Mouse (Mus musculus) liver, embryonic 14.5 days (tissue): ENCODE results near the gene Sult5a1. TPM values are rescaled to one million over a fixed set of nuclear protein-coding genes. Genes with fewer than 3 reads are reported as not detected.
A peak's percentile ranks its signal among the peaks of the same experiment; 100 is the strongest.
"Not testable (repeated sequence)": the region's sequence is repeated elsewhere in the genome, so short reads cannot be mapped to it uniquely, and the experiment has no call there.

Experiments used
- ATAC-seq: fragments of 200-750 bp; cut with Nextera tagmentation; 2 replicates; pipeline ENCODE4 v1.8.0; 2017; ENCODE audit warnings: moderate number of reproducible peaks, mild to moderate bottlenecking, moderate library complexity; ENCODE audit not compliant: insufficient read depth
- DNase-seq, 3 experiments: peaks; one replicate each; pipeline ENCODE4 v3.0.0-alpha.2; 2012 to 2013; ENCODE audit warnings: low read depth in 3 of 3, low spot score in 3 of 3
- H3K27ac ChIP-seq: fragments of 300-500 bp; sonication (generic); 2 replicates; pipeline ENCODE4 v1.5.1; 2014; ENCODE audit warnings: moderate library complexity, mild to moderate bottlenecking, control low read depth, inconsistent platforms
- H3K27me3 ChIP-seq: fragments of 300-500 bp; sonication (generic); 2 replicates; pipeline ENCODE4 v1.6.1; 2014; ENCODE audit warnings: mild to moderate bottlenecking, low read length, moderate library complexity; ENCODE audit not compliant: control insufficient read depth, insufficient read depth
- H3K36me3 ChIP-seq: fragments of 300-500 bp; sonication (generic); replicated peaks from 2 replicates; pipeline ENCODE4 v1.6.1; 2014; ENCODE audit warnings: low read depth; ENCODE audit not compliant: control insufficient read depth, insufficient read depth
- H3K4me1 ChIP-seq, 2 experiments: fragments of 200-500 bp in 1 of 2; fragments of 300-500 bp in 1 of 2; sonication (generic) in 1 of 2; replicated peaks; 2 replicates each; pipeline ENCODE4 v1.6.1; 2012 to 2014; ENCODE audit warnings: antibody characterized with exemption in 1 of 2, inconsistent platforms in 1 of 2, low read length in 1 of 2; ENCODE audit not compliant: control insufficient read depth in 2 of 2, insufficient read depth in 2 of 2
- H3K4me2 ChIP-seq: fragments of 300-500 bp; sonication (generic); 2 replicates; pipeline ENCODE4 v1.6.1; 2014; ENCODE audit warnings: low read depth, mild to moderate bottlenecking, control low read depth, moderate library complexity
- H3K4me3 ChIP-seq, 2 experiments: fragments of 200-500 bp in 1 of 2; fragments of 300-500 bp in 1 of 2; sonication (generic) in 1 of 2; 2 replicates each; pipeline ENCODE4 v1.5.1; 2012 to 2014; ENCODE audit warnings: low read depth in 2 of 2, low read length in 2 of 2, mild to moderate bottlenecking in 2 of 2, control low read depth in 1 of 2, inconsistent platforms in 1 of 2, moderate library complexity in 1 of 2; ENCODE audit not compliant: insufficient read depth in 1 of 2
- H3K9ac ChIP-seq: fragments of 300-500 bp; sonication (generic); replicated peaks from 2 replicates; pipeline ENCODE4 v1.6.1; 2014; ENCODE audit warnings: mild to moderate bottlenecking, control low read depth, moderate library complexity
- H3K9me3 ChIP-seq: fragments of 300-500 bp; sonication (generic); 2 replicates; pipeline ENCODE4 v1.6.1; 2016; ENCODE audit warnings: low read length, mixed read lengths; ENCODE audit not compliant: control insufficient read depth
- CTCF ChIP-seq: IDR thresholded peaks from 2 replicates; pipeline ENCODE4 v1.5.1; 2016; ENCODE audit warnings: antibody characterized with exemption, low read depth, control low read depth
- EP300 ChIP-seq: IDR thresholded peaks from 2 replicates; pipeline ENCODE4 v1.6.1; 2016; ENCODE audit warnings: antibody characterized with exemption, low read depth
- WGBS: fragments of 180-500 bp; shearing (Covaris S2); extraction: QIAGEN DNeasy Blood & Tissue Kit; methylation state at CpG from one replicate; pipeline ENCODE4 v1.1.7; 2014; ENCODE audit not compliant: insufficient replicate concordance; 5-methylcytosine and 5-hydroxymethylcytosine counted together
- polyA plus RNA-seq, 2 experiments: library from polyadenylated mRNA; depleted of rRNA in 1 of 2; stranded (reverse) in 1 of 2; unstranded in 1 of 2; fragments of >200 nt; fragmentation: Nextera tagmentation in 1 of 2; extraction: Ambion mirVana in 1 of 2; gene quantifications; 2 replicates each; pipeline versions ENCODE4 v1.2.1 to v1.2.3; 2012 to 2014

Sult5a1 gene
- 0.75 and 1.1 TPM in 2 replicates for polyA plus RNA-seq (2012; rRNA removed)
- 0.69 and 0.91 TPM in 2 replicates for polyA plus RNA-seq (2014; fragmentation: Nextera tagmentation; extraction: Ambion mirVana)

DNA sequence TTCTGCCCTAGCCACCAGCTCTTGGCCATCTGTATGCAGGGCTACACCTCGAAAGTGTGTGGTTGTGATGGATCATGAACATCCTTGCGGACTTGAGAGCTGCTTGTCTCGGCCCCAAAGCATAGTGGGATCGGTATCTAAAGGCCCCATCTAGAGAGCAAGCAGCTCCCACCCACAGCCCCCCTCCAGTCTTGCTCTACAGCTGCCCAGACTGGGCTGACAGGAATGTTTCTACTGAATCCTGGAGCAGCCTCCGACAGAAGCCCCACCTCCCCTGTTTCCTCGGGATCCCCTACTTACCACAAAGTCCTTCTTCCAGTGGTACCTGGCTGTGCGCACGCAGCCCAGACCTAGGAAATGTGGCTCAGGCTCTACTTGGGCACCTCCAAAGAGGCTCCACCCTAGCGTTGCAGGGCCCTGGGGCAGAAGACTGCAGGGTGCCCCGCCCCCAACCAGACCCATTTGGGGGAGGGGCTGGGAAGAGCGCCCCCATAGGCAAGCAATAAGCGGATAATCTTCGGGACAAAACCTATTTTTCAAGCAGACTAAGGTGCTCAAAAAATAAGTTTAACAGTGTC, at the start of gene Sult5a1:
Gene Sult5a1 (minus strand): TSS at position 428 of the 578 bp plus-strand sequence.
- TF ChIP-seq CTCF (no peak), EP300 (no peak)
- H3K36me3 ChIP-seq: no peaks in the 10 kb centered on the region
- 29% methylated on average over 13 of the region's 13 CpGs for WGBS
- no peaks in the 10 kb centered on the region for H3K27me3 ChIP-seq
- H3K4me1 ChIP-seq: peaks cover 23 to 33% of the 10 kb centered on the region in 2 experiments
- no peak for DNase-seq
- no peaks in the 10 kb centered on the region for H3K9me3 ChIP-seq
- no peak within 1 kb of the TSS for H3K27ac ChIP-seq
- no peak within 1 kb of the TSS for H3K9ac ChIP-seq
- ATAC-seq: no peak
- H3K4me3 ChIP-seq: no peak within 1 kb of the TSS
- H3K4me2 ChIP-seq: no peak within 1 kb of the TSS

DNA sequence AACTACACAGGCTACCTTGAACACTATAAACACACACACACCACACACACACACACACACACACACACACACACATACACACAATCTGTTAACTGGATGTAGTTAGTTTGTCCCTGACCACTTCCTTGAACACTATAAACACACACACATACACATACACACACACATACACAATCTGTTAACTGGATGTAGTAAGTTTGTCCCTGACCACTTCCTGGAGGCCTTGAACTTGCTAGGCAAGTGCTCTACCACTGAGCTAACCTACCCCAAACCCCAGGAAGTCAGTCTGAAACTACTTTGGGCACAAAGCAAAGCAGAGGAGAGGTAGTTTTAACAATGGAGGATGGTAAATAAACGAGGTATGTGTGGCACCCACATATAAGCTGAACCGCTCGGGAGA, 45.5 kb upstream of the Sult5a1 start:
- TF ChIP-seq EP300 (no peak), CTCF (no peak)
- no peak for ATAC-seq
- WGBS: 82% methylated on average over 3 of the region's 3 CpGs
- Histone ChIP-seq H3K27me3 (no peaks in the 10 kb centered on the region), H3K4me2 (no peak overlapping the region), H3K4me1 (no peaks in the 10 kb centered on the region), H3K36me3 (peaks cover 19% of the 10 kb centered on the region), H3K9ac (no peak overlapping the region), H3K4me3 (no peak overlapping the region), H3K27ac (no peak overlapping the region), H3K9me3 (no peaks in the 10 kb centered on the region)
- DNase-seq: no peak

DNA sequence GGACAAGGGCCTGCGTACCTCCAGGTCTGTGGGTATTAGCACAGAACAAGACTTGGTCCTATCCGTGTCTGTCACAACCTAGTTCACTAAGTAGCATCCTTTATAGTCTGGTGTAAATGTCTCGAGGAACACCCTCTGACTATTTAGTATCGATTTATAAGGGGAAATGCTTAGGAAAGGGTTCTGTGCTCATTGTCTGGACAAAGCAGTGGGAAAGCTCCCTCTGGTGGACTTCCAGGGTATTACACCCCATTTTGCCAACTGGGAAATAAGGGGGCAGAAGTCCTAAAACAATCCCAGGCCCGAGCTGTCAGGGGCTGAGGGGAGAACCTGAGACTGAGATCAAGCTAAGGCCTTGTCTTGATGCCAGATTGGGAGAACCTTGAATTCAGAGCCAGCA, 44.2 kb upstream of the Sult5a1 start:
- no peak overlapping the region for H3K27ac ChIP-seq
- TF ChIP-seq EP300 (no peak), CTCF (peak; percentile 94)
- ATAC-seq (no peak), DNase-seq (peak; percentile 45 to 51 (median 46))
- WGBS: 19% methylated on average over 5 of the region's 5 CpGs
- H3K36me3 ChIP-seq: peaks cover 12% of the 10 kb centered on the region
- H3K4me2 ChIP-seq: no peak overlapping the region
- H3K27me3 ChIP-seq: no peaks in the 10 kb centered on the region
- no peaks in the 10 kb centered on the region; a peak in 1 of 4 replicates for H3K4me1 ChIP-seq
- no peak overlapping the region for H3K4me3 ChIP-seq
- H3K9ac ChIP-seq: no peak overlapping the region
- H3K9me3 ChIP-seq: no peaks in the 10 kb centered on the region

DNA sequence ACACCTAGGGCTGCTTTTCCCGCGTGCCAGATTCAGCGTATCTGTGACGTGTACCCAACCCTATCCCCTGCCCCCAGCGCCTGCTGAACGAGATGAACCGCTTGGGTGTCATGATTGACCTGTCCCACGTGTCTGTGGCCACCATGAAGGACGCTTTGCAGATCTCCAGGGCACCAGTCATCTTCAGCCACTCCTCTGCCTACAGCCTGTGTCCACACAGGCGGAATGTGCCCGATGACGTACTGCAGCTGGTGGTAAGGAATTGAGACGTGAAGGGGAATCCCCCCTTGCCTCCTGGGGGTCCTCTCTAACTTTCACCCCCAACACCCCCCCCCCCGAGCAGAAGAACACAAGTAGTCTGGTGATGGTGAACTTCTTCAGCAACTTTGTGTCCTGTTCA, 41.7 kb upstream of the Sult5a1 start:
- no peak for DNase-seq
- ATAC-seq: no peak
- 55% methylated on average over 14 of the region's 14 CpGs for WGBS
- Histone ChIP-seq H3K27ac (no peak overlapping the region), H3K36me3 (0 out of 2 replicates have a peak, but pooled peaks cover 2% of the 10 kb centered on the region), H3K4me3 (no peak overlapping the region), H3K4me1 (peaks cover 2 to 3% of the 10 kb centered on the region in 2 experiments; a peak in 2 of 4 replicates), H3K9ac (no peak overlapping the region), H3K4me2 (no peak overlapping the region), H3K27me3 (no peaks in the 10 kb centered on the region), H3K9me3 (no peaks in the 10 kb centered on the region)
- no peak for TF ChIP-seq EP300
- no peak for TF ChIP-seq CTCF

DNA sequence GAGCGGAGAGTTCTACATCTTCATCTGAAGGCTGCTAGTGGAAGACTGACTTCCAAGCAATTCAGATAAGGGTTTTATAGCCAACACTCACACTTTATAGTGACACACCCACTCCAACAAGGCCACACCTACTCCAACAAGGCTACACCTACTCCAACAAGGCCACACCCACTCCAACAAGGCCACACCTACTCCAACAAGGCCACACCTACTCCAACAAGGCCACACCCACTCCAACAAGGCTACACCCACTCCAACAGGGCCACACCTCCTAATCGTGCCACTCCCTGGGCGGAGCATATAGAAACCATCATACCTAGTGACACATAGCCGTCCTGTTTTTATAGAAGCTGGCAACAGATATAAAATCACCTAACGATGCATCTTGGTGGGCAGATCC, 38.9 kb upstream of the Sult5a1 start:
- H3K27ac ChIP-seq, H3K9ac ChIP-seq, H3K9me3 ChIP-seq, H3K4me3 ChIP-seq, H3K4me1 ChIP-seq, H3K4me2 ChIP-seq, H3K36me3 ChIP-seq, H3K27me3 ChIP-seq: not testable (repeated sequence)
- DNase-seq (peak; percentile 34 to 67 (median 35)), ATAC-seq (peak; percentile 76; the same call in 1 of the 2 replicates)
- 44% methylated on average over 5 of the region's 5 CpGs for WGBS
